In the genomic region with DNA sequence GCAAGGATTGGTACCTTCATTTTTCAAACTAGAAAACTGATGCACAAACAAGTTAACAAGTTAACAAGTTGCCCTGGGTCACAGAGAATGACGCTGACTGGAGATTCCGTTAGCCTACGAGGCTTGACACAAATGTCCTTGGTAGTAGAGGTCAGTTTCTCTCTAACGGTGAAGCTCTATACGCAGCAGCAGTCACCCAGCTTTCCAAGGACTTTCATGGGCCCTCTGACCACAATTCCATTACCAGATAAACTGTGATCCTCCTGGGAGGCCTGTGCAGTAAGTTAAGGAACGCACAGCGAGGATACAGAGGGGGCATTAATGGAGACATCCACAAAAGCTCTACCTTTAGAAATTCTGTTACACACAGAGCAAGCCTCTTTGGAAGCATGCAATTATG, we compare ENCODE assay signal across 13 mouse cellular contexts.
"Had no signal": no experiment of that assay in that cellular context is flagged by ENCODE, and none has a peak within 500 bp of the region (broad histone marks: within the 10 kb centered on the region; RNA-seq: fewer than 3 reads in every experiment).

No protein-coding gene starts in this region.

- DNase-seq: kidney, postnatal 10 days; left cerebral cortex, postnatal 4 days; lung, adult 18-20 months; retina, postnatal 1 day; right cerebral cortex, postnatal 4 days; spleen, adult 18-20 months; thymus, adult 18-20 months; thymus, postnatal 14 days had no signal

- H3K36me3 ChIP-seq: limb, embryonic 13.5 days; midbrain, embryonic 12.5 days; neural tube, embryonic 13.5 days had no signal

- ATAC-seq: midbrain, embryonic 16.5 days had no signal

- H3K4me3 ChIP-seq: limb, embryonic 13.5 days; midbrain, embryonic 12.5 days; neural tube, embryonic 13.5 days had no signal

- H3K9ac ChIP-seq: limb, embryonic 13.5 days; liver, embryonic 14.5 days; midbrain, embryonic 12.5 days; neural tube, embryonic 13.5 days had no signal

- H3K4me2 ChIP-seq: limb, embryonic 13.5 days; midbrain, embryonic 12.5 days; neural tube, embryonic 13.5 days had no signal

- H3K27ac ChIP-seq: limb, embryonic 13.5 days; liver, embryonic 14.5 days; midbrain, embryonic 12.5 days; neural tube, embryonic 13.5 days had no signal

- H3K9me3 ChIP-seq: limb, embryonic 13.5 days; midbrain, embryonic 12.5 days; neural tube, embryonic 13.5 days had no signal

- H3K27me3 ChIP-seq: limb, embryonic 13.5 days; midbrain, embryonic 12.5 days; neural tube, embryonic 13.5 days had no signal
